Mouse (Mus musculus): ENCODE measurements at regions not wholly inside any gene's neighbourhood (a gene's known extent, or its start where the extent isn't known, plus 50 kb on each side); places are given as distances from the start of the nearest gene placed in this dataset.
A peak's percentile ranks its signal among the peaks of the same experiment; 100 is the strongest.

DNA sequence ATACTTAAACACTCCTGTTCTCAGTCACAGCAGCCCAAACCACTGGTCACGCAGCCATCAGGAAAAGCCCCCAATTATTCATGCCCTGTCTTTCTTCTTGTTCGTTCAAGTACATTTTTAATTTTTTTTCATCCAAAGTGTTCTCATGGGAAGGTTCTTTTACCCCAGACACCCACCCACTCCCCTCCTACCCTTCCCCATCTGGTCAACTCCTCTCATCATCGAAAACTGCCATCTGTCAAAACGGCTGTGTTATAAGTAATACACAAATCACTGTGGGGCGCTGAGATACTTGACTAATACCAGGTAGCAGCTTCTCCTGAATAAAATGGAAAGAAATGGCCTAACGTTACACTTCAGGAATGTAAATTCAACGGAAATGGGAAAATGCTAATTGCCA, 573.1 kb upstream of the Gm10131 start:
- Histone ChIP-seq H3K4me2 (no peak overlapping the region), H3K9ac (no peak overlapping the region), H3K36me3 (no peaks in the 10 kb centered on the region), H3K27me3 (replicated peaks) (peaks cover 6% of the 10 kb centered on the region; the same call in 1 of the 2 replicates), H3K9me3 (replicated peaks) (no peaks in the 10 kb centered on the region), H3K4me3 (no peak overlapping the region), H3K27ac (ENCODE audit: poor library complexity, severe bottlenecking) (no peak overlapping the region), H3K4me1 (replicated peaks) (peaks cover 6% of the 10 kb centered on the region; the same call in 1 of the 2 replicates)
- ATAC-seq (ENCODE audit: insufficient number of reproducible peaks, low FRiP score), result no peak
- WGBS, result 71% methylated on average over 7 of the region's 7 CpGs

DNA sequence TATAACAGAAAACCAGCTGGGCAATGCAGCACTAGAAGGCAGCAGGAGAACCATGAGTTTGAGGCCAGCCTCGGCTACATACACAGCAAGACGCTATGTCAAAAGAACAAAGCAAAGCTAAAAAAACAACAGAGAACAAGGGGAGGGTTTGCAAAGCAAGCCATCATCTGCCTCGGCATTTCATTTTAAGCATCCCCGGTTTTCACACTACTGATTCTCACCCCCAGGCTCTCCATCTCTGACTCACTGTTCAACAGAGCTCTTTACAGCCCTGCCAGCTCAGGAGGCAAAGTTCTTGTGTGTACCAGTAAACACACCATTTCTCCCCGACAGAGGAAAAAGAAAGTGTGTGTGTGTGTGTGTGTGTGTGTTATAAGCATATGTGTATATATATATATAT, 571.6 kb upstream of the Gm10131 start:
- no peak for ATAC-seq (ENCODE audit: insufficient number of reproducible peaks, low FRiP score)
- Histone ChIP-seq H3K9me3 (replicated peaks) (no peaks in the 10 kb centered on the region), H3K36me3 (no peaks in the 10 kb centered on the region), H3K4me2 (no peak overlapping the region), H3K4me1 (replicated peaks) (peaks cover 6% of the 10 kb centered on the region; the same call in 1 of the 2 replicates), H3K27me3 (replicated peaks) (peaks cover under 1% of the 10 kb centered on the region; the same call in 1 of the 2 replicates), H3K9ac (no peak overlapping the region), H3K27ac (ENCODE audit: poor library complexity, severe bottlenecking) (no peak overlapping the region), H3K4me3 (no peak overlapping the region)
- 73% methylated on average over 5 of the region's 5 CpGs for WGBS

DNA sequence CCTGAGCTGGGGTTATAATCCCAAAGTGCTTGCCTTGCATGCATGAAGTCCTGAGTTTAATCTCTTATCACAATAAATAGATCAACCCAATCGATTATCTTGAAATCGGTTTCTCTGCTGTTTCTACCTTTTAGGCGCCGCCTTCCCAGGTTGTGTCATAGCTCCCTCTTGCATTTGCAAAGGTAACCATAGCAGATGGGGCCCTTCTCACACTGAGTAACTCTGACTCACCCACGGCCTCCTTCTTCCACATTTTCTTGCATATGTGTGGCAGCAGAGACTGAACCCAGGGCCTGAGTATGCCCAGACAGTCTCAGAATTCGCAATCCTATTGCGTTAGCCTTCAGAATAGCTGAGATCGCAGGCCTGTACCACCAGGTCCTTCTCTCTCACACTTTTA, 570.7 kb upstream of the Gm10131 start:
- peaks cover 6% of the 10 kb centered on the region; the same call in 1 of the 2 replicates for H3K4me1 ChIP-seq (replicated peaks)
- no peak overlapping the region for H3K27ac ChIP-seq (ENCODE audit: poor library complexity, severe bottlenecking)
- no peaks in the 10 kb centered on the region for H3K9me3 ChIP-seq (replicated peaks)
- ATAC-seq (ENCODE audit: insufficient number of reproducible peaks, low FRiP score), result no peak
- H3K4me3 ChIP-seq, result no peak overlapping the region
- no peaks in the 10 kb centered on the region for H3K36me3 ChIP-seq
- no peak overlapping the region for H3K9ac ChIP-seq
- no peaks in the 10 kb centered on the region; the same call in 1 of the 2 replicates for H3K27me3 ChIP-seq (replicated peaks)
- 86% methylated on average over 8 of the region's 8 CpGs for WGBS
- no peak overlapping the region for H3K4me2 ChIP-seq

DNA sequence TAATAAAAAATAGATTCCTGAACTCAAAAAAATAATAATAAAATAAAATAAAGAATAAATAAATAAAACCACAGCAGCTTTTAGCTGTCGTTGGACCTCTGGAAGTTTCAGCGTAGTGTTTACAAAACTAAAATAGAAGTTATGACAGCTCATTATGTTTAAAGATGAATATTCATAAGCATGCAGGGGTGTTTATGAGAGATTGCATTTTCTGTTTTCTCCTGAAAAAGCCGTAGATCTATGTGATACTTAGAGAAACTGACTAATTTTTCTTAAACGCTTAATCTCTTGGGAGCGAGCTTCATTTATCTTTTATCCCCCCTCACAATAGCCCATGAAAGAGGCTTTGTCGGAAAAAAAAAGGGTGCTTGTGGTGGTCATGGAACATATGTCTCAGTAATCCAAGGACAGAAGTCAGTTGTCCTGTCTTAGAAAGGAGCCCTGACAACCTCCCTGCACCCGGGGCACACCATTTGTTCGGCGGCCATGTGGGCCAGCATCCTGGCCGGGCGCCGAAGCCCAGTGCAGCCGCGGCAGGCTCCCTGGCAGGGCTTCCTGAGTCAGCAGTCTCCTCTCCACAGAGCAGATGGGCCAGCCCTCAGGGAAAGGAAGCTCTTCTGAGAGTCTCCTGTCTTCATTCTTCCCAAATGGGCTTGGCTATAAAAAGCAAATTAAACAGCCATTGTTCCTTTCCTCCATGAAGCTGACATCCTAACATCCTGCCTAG, 568.2 kb upstream of the Gm10131 start:
- no peak overlapping the region; the same call in 1 of the 2 replicates for H3K9ac ChIP-seq
- 29% methylated on average over 14 of the region's 14 CpGs for WGBS

DNA sequence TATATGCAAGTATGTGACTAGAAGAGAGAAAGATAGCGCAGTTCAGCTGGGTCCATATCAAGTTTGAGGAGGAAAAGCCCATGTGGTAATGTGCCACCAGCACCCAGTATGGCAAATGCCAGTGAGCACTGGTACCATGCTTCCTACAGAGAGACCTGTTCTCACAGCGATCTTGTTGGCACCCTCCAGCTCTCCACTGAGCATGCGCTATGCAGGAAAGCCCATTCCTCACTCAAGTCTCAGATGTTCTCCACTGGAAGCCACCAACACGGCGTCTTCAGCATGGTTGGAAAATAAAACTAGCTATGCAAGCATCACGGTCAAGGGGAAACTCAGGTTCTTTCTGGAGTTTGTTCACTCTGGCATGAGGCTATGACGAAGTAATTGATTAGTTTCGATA, 567.3 kb upstream of the Gm10131 start:
- H3K4me3 ChIP-seq, result no peak overlapping the region
- no peak for ATAC-seq (ENCODE audit: insufficient number of reproducible peaks, low FRiP score)
- H3K27me3 ChIP-seq (replicated peaks), result no peaks in the 10 kb centered on the region
- no peaks in the 10 kb centered on the region for H3K9me3 ChIP-seq (replicated peaks)
- H3K27ac ChIP-seq (ENCODE audit: poor library complexity, severe bottlenecking), result no peak overlapping the region
- H3K4me2 ChIP-seq, result no peak overlapping the region
- no peaks in the 10 kb centered on the region for H3K36me3 ChIP-seq
- WGBS, result 88% methylated on average over 8 of the region's 8 CpGs
- no peak overlapping the region for H3K9ac ChIP-seq
- H3K4me1 ChIP-seq (replicated peaks), result peaks cover 6% of the 10 kb centered on the region; the same call in 1 of the 2 replicates

More for the DNA sequence above, 568.2 kb upstream of the Gm10131 start:
- Histone ChIP-seq H3K4me1 (replicated peaks) (peaks cover 6% of the 10 kb centered on the region; the same call in 1 of the 2 replicates), H3K9me3 (replicated peaks) (no peaks in the 10 kb centered on the region), H3K4me3 (no peak overlapping the region), H3K27me3 (replicated peaks) (no peaks in the 10 kb centered on the region), H3K4me2 (peak overlapping the region; percentile 49), H3K27ac (ENCODE audit: poor library complexity, severe bottlenecking) (no peak overlapping the region), H3K36me3 (no peaks in the 10 kb centered on the region)
- 0 out of 2 replicates have a peak, but pooled peaks have one; percentile 29 for ATAC-seq (ENCODE audit: insufficient number of reproducible peaks, low FRiP score)

DNA sequence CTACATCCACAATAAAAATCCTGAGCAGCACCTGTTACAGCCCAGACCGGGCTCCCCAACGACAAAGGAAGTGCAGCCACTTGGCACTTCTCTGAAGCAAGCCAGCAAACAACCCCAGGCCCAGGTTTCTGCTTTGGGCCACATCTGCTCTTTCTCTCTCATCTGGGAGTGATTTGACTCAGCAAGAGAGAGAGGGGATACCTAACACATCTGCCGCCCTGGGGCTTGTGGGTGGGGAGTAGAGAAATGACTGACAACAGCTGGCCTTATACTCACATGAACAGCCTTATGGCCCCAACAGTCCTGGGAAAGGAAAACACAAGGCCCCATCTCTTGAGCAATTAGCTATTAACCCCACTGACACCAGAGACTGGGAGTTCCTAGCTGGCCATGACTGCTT, 560.2 kb upstream of the Gm10131 start:
- WGBS, result 4% methylated on average over 3 of the region's 3 CpGs
- Histone ChIP-seq H3K9ac (no peak overlapping the region), H3K36me3 (no peaks in the 10 kb centered on the region), H3K27me3 (replicated peaks) (0 out of 2 replicates have a peak, but pooled peaks cover 4% of the 10 kb centered on the region), H3K4me1 (replicated peaks) (peaks cover 11% of the 10 kb centered on the region), H3K4me2 (no peak overlapping the region), H3K27ac (ENCODE audit: poor library complexity, severe bottlenecking) (no peak overlapping the region), H3K9me3 (replicated peaks) (no peaks in the 10 kb centered on the region), H3K4me3 (no peak overlapping the region)
- 0 out of 2 replicates have a peak, but pooled peaks have one; percentile 18 for ATAC-seq (ENCODE audit: insufficient number of reproducible peaks, low FRiP score)

DNA sequence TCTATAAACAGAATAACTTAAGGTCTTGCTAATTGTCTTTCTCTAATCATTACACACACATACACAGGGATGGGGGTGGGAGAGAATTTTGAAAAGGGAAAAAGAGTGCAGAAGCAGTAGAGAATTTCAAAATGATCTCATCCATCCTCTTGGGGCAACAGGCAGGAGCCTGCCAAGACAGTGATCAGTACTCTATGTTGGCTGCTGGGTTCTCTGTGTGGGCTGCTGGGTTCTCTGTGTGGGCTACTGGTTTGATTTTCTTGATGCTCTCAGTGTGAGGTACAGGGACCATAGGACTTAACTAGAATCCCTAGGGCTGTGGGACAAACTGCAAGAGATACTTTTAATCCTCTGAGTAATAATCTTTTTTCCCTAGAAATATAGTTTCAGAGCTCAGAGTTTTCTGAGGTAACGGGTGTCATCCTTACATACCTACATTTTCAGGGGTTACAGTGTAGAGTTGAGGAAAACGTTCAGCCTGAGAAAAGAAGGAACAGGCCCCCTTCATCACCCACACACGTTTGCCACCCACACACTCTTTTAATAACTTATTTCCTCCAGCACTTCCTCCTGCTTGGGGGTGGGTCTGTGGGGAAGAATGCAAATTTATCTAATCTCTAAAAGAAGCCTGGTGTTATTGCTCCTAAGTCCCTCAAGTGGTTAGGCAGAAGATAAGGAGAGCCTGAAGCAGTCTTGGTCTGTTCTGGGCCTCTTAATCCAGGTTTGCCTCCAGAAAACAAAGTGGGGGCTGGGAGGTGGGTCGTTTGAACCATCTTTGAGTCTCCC, 559.6 kb upstream of the Gm10131 start:
- 16% methylated on average over 4 of the region's 4 CpGs for WGBS
- H3K36me3 ChIP-seq, result no peaks in the 10 kb centered on the region
- no peak overlapping the region for H3K27ac ChIP-seq (ENCODE audit: poor library complexity, severe bottlenecking)
- no peak overlapping the region for H3K9ac ChIP-seq
- H3K4me2 ChIP-seq, result no peak overlapping the region
- H3K4me3 ChIP-seq, result no peak overlapping the region
- 0 out of 2 replicates have a peak, but pooled peaks cover 4% of the 10 kb centered on the region for H3K27me3 ChIP-seq (replicated peaks)
- ATAC-seq (ENCODE audit: insufficient number of reproducible peaks, low FRiP score), result no peak
- H3K4me1 ChIP-seq (replicated peaks), result peaks cover 11% of the 10 kb centered on the region
- no peaks in the 10 kb centered on the region for H3K9me3 ChIP-seq (replicated peaks)

DNA sequence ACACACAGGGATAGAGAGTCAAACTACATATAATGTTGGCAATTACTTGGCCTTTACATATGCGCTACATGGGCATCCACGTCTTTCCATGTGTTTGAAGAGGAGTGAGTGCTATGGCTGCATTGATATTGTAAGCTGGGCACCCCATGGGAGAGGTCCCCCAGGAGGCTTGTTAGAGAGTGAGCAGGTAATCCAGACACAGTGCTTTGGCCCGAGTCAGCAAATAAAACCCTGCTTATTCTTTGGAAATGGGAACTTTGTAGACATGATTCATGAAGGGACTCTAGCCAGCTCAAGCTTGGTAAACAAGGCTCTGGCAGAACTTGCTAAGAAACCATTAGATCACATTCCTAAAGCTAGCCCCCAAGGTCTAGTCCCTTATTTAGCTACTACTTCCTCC, 557.6 kb upstream of the Gm10131 start:
- no peaks in the 10 kb centered on the region for H3K36me3 ChIP-seq
- H3K9me3 ChIP-seq (replicated peaks), result no peaks in the 10 kb centered on the region
- no peak overlapping the region for H3K27ac ChIP-seq (ENCODE audit: poor library complexity, severe bottlenecking)
- H3K4me1 ChIP-seq (replicated peaks), result peaks cover 11% of the 10 kb centered on the region
- H3K4me2 ChIP-seq, result no peak overlapping the region
- WGBS, result 79% methylated on average over 3 of the region's 3 CpGs
- H3K4me3 ChIP-seq, result no peak overlapping the region
- 0 out of 2 replicates have a peak, but pooled peaks cover 4% of the 10 kb centered on the region for H3K27me3 ChIP-seq (replicated peaks)
- H3K9ac ChIP-seq, result no peak overlapping the region
- no peak for ATAC-seq (ENCODE audit: insufficient number of reproducible peaks, low FRiP score)

DNA sequence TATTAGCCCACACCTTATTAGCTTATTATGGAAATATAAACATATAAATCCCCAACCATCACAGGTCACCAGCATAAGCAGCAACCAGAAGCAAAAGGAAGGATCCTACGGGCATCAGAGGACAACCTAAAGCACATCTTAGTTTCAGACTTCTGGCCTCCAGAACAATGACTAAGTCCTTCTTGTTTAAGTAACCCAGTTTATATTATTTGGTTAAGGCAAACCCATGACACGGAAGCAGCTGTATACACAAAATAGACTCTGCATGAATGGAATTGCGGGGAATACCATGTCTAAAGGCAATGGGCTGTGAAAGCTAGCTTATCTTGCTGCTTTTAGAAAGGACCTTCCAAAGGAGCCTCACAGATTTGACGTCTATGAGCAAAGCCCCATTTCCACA, 552.9 kb upstream of the Gm10131 start:
- WGBS, result 83% methylated on average over 4 of the region's 4 CpGs
- H3K4me1 ChIP-seq (replicated peaks), result no peaks in the 10 kb centered on the region
- H3K9me3 ChIP-seq (replicated peaks), result peaks cover 9% of the 10 kb centered on the region
- no peak overlapping the region for H3K4me2 ChIP-seq
- H3K27me3 ChIP-seq (replicated peaks), result no peaks in the 10 kb centered on the region
- H3K36me3 ChIP-seq, result no peaks in the 10 kb centered on the region
- no peak overlapping the region for H3K27ac ChIP-seq (ENCODE audit: poor library complexity, severe bottlenecking)
- no peak overlapping the region for H3K9ac ChIP-seq
- no peak for ATAC-seq (ENCODE audit: insufficient number of reproducible peaks, low FRiP score)
- no peak overlapping the region for H3K4me3 ChIP-seq

DNA sequence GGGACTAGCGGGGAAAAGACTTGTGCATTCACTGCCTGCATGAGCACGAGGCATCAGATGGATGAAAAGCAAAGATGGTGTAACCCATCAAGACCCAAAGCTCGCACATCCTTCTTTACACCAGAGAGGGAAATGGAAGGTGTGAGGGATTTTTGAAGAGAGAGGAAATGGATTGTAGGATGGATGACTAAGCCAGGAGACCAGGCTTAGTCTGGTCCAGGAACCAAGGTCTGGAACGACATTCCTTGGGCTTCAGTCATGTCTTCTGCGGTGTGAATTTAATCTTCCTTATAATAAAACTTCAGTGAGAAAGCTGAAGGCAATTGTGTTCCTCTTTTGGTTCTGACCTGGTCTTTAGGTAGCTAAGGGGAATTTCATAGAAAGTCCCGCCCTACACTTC, 551.0 kb upstream of the Gm10131 start:
- Histone ChIP-seq H3K9ac (no peak overlapping the region), H3K27me3 (replicated peaks) (no peaks in the 10 kb centered on the region), H3K4me3 (no peak overlapping the region), H3K9me3 (replicated peaks) (peaks cover 9% of the 10 kb centered on the region), H3K4me1 (replicated peaks) (no peaks in the 10 kb centered on the region), H3K4me2 (no peak overlapping the region), H3K36me3 (no peaks in the 10 kb centered on the region), H3K27ac (ENCODE audit: poor library complexity, severe bottlenecking) (no peak overlapping the region)
- ATAC-seq (ENCODE audit: insufficient number of reproducible peaks, low FRiP score), result no peak
- WGBS, result 85% methylated on average over 6 of the region's 6 CpGs

DNA sequence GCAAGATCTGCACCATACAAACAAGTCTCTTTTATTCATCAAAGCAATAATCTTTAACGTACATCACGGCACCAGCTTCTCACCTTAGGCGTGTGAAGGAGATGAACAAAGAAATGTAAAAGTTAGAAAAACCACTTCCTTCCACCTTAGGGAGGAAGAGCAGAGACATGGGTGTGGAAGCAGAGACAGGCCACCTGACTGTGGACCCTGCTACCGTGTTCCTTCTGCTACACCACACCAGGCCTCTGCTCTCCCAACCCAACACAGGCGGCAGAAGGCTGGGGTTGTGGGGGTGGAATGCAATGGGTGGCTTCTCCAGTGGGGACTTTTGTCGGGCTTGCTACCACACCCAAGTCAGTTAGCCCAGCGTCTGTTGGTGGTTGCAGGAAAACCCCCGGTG, 540.2 kb upstream of the Gm10131 start:
- Histone ChIP-seq H3K27me3 (replicated peaks) (no peaks in the 10 kb centered on the region), H3K4me1 (replicated peaks) (no peaks in the 10 kb centered on the region), H3K4me3 (no peak overlapping the region), H3K9ac (no peak overlapping the region), H3K4me2 (no peak overlapping the region), H3K36me3 (no peaks in the 10 kb centered on the region), H3K9me3 (replicated peaks) (peaks cover 15% of the 10 kb centered on the region), H3K27ac (ENCODE audit: poor library complexity, severe bottlenecking) (no peak overlapping the region)
- 83% methylated on average over 8 of the region's 8 CpGs for WGBS
- ATAC-seq (ENCODE audit: insufficient number of reproducible peaks, low FRiP score), result no peak

Measured in heart, embryonic 12.5 days (tissue).